Mouse (Mus musculus): ENCODE data around the gene 2310034C09Rik.

DNA sequence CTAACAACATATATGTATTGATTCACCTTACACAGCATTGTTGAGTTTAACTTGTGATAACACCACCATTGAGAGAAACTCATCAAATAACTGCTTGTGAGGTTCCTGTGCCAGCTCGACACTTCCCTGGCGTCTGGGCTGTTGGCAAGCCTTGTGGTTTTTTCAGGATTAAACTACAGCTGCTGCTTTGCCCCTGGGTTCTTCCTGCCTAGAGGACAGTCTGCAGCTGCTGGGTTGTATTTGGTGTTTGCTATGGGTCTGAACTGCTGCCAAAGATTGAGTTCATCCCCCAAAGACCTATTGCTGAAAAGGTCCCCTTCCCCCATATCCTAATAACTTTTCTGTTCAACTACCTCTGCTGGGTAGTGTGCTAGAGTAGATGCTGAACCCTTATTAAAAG lies 23.3 kb upstream of the 2310034C09Rik start:
- TF ChIP-seq POLR2A (IDR thresholded peaks at IDR 0.05; ENCODE audit: control insufficient read depth in 1 of 2, insufficient read depth in 1 of 2, low read depth in 1 of 2, low read length in 2 of 2, poor library complexity in 1 of 2) (no peak), GABPA (IDR thresholded peaks at IDR 0.05; ENCODE audit: low read depth, low read length) (no peak), CTCF (IDR thresholded peaks at IDR 0.05 in 2 of 3, conservative IDR thresholded peaks at IDR 0.05 in 1 of 3; ENCODE audit: control insufficient read depth in 1 of 3, insufficient read depth in 1 of 3, low read depth in 2 of 3, low read length in 3 of 3, poor library complexity in 1 of 3, severe bottlenecking in 1 of 3) (no peak)

Data from MEL (cell line).